Mouse (Mus musculus) liver, postnatal 0 days (tissue): ENCODE results near the gene Bmp8a.

Experiments used
- CTCF ChIP-seq: sonication (generic); IDR thresholded peaks from 2 replicates; pipeline ENCODE4 v1.5.1; 2016; ENCODE audit warnings: antibody characterized with exemption, low read depth
- EP300 ChIP-seq: IDR thresholded peaks from 2 replicates; pipeline ENCODE4 v1.6.1; 2016; ENCODE audit warnings: antibody characterized with exemption, low read depth, mild to moderate bottlenecking

DNA sequence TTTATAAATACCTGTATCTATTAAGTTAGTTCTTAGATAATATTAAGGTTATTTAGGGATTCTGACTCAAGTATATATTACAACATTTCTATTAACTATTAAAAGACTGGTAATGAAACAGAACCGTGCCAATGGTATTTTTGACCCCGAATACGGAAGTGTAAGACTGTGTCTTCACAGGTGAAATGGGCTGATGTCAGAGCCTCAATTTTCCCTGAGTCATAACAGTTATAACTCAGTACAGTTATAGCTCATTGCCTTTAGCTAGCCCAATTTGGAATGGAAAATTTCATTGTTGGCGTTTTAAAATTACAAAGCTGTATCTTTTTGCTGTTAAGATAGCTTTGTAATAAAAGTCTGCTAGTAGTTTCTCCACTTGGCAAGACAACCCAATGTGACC is 20.5 kb upstream of the Bmp8a start:
- no peak for TF ChIP-seq CTCF
- TF ChIP-seq EP300 = no peak
